26 mouse cellular contexts compared by ENCODE assay signal in genomic region chr17:32146718-32147117, GRCm38 (mm10). TPM values are rescaled to one million over a fixed set of nuclear protein-coding genes. Genes with fewer than 3 reads are reported as not detected.
A peak's percentile ranks its signal among the peaks of the same experiment; 100 is the strongest.
DNase-seq lines count a peak whose midpoint lies in the region; ATAC-seq lines count a peak whose summit lies in the region.
"Had no signal": no experiment of that assay in that cellular context is flagged by ENCODE, and none has a peak within 500 bp of the region (broad histone marks: within the 10 kb centered on the region; RNA-seq: fewer than 3 reads in every experiment).

No protein-coding gene starts in this region.

- peak; percentile 33; the same call in 1 of the 2 replicates for ATAC-seq in forebrain, embryonic 12.5 days (ENCODE audit: low FRiP score)
- no peak for ATAC-seq in forebrain, embryonic 15.5 days (replicated peaks)
- ATAC-seq in hindbrain, embryonic 15.5 days (ENCODE audit: low FRiP score, low read depth): peak; percentile 33; the same call in 1 of the 2 replicates
- ATAC-seq: CD4-positive, CD25-positive, alpha-beta regulatory T cell, adult 4 months had no signal

- no peak overlapping the region for H3K27ac ChIP-seq in forebrain, embryonic 12.5 days
- no peak overlapping the region for H3K27ac ChIP-seq in forebrain, embryonic 15.5 days (replicated peaks)
- no peak overlapping the region for H3K27ac ChIP-seq in hindbrain, embryonic 15.5 days (replicated peaks)
- no peak overlapping the region for H3K27ac ChIP-seq in hindbrain, embryonic 10.5 days
- H3K27ac ChIP-seq: forebrain, embryonic 10.5 days; heart, adult 2 months; kidney, postnatal 0 days; macrophage; stomach, embryonic 15.5 days had no signal

- no peaks in the 10 kb centered on the region for H3K27me3 ChIP-seq in forebrain, embryonic 12.5 days
- H3K27me3 ChIP-seq in forebrain, embryonic 15.5 days: no peaks in the 10 kb centered on the region
- no peaks in the 10 kb centered on the region for H3K27me3 ChIP-seq in hindbrain, embryonic 15.5 days
- no peaks in the 10 kb centered on the region for H3K27me3 ChIP-seq in hindbrain, embryonic 10.5 days (ENCODE audit: insufficient read depth, poor library complexity, severe bottlenecking)
- H3K27me3 ChIP-seq: stomach, embryonic 15.5 days had no signal

- H3K36me3 ChIP-seq in forebrain, embryonic 12.5 days (replicated peaks): peaks cover 88% of the 10 kb centered on the region
- H3K36me3 ChIP-seq in forebrain, embryonic 15.5 days: no peaks in the 10 kb centered on the region; the same call in 1 of the 2 replicates
- H3K36me3 ChIP-seq in hindbrain, embryonic 15.5 days: no peaks in the 10 kb centered on the region
- H3K36me3 ChIP-seq in hindbrain, embryonic 10.5 days: peaks cover 99% of the 10 kb centered on the region

- no peak for DNase-seq in hindbrain, embryonic 10.5 days (ENCODE audit: low spot score)
- peak; percentile 31 to 32 for DNase-seq in right cerebral cortex, adult 2 months (ENCODE audit: low spot score in 2 of 2)
- DNase-seq in right cerebral cortex, postnatal 14 days: no peak
- no peak for DNase-seq in thymus, postnatal 25 days
- DNase-seq in gastrocnemius, postnatal 4 days (ENCODE audit: low spot score in 2 of 2): no peak
- DNase-seq: adrenal gland, postnatal 14 days; cerebellum, adult 11 months; cerebellum, postnatal 14 days; gastrocnemius, postnatal 10 days; heart, adult 2 months; kidney, adult 2 months; thymus, adult 2 months had no signal

- WGBS in forebrain, embryonic 12.5 days: 88% methylated on average over 8 of the region's 8 CpGs
- WGBS in forebrain, embryonic 15.5 days: 81% methylated on average over 8 of the region's 8 CpGs
- 77% methylated on average over 8 of the region's 8 CpGs for WGBS in hindbrain, embryonic 15.5 days
- WGBS in hindbrain, embryonic 10.5 days: 94% methylated on average over 8 of the region's 8 CpGs

- no peak overlapping the region for H3K4me3 ChIP-seq in forebrain, embryonic 12.5 days (replicated peaks)
- H3K4me3 ChIP-seq in forebrain, embryonic 15.5 days: no peak overlapping the region
- no peak overlapping the region for H3K4me3 ChIP-seq in hindbrain, embryonic 15.5 days
- no peak overlapping the region for H3K4me3 ChIP-seq in hindbrain, embryonic 10.5 days
- H3K4me3 ChIP-seq: forebrain, embryonic 10.5 days; heart, adult 2 months; stomach, embryonic 15.5 days had no signal

- H3K9me3 ChIP-seq in forebrain, embryonic 12.5 days: no peaks in the 10 kb centered on the region
- no peaks in the 10 kb centered on the region for H3K9me3 ChIP-seq in forebrain, embryonic 15.5 days
- no peaks in the 10 kb centered on the region for H3K9me3 ChIP-seq in hindbrain, embryonic 15.5 days
- no peaks in the 10 kb centered on the region for H3K9me3 ChIP-seq in hindbrain, embryonic 10.5 days
- H3K9me3 ChIP-seq: forebrain, embryonic 10.5 days; stomach, embryonic 15.5 days had no signal

- no peak overlapping the region for H3K4me2 ChIP-seq in forebrain, embryonic 12.5 days
- H3K4me2 ChIP-seq in forebrain, embryonic 15.5 days (replicated peaks): no peak overlapping the region
- no peak overlapping the region for H3K4me2 ChIP-seq in hindbrain, embryonic 15.5 days
- H3K4me2 ChIP-seq: midbrain, embryonic 11.5 days; stomach, embryonic 15.5 days had no signal

- H3K4me1 ChIP-seq in forebrain, embryonic 12.5 days: peaks cover 4% of the 10 kb centered on the region; the same call in 1 of the 2 replicates
- peaks cover 10% of the 10 kb centered on the region for H3K4me1 ChIP-seq in forebrain, embryonic 15.5 days
- H3K4me1 ChIP-seq in hindbrain, embryonic 15.5 days (replicated peaks): peaks cover 6% of the 10 kb centered on the region
- peaks cover 5% of the 10 kb centered on the region for H3K4me1 ChIP-seq in hindbrain, embryonic 10.5 days (replicated peaks)

- no peak overlapping the region for H3K9ac ChIP-seq in forebrain, embryonic 12.5 days
- H3K9ac ChIP-seq in forebrain, embryonic 15.5 days (replicated peaks): no peak overlapping the region
- no peak overlapping the region for H3K9ac ChIP-seq in hindbrain, embryonic 15.5 days
- H3K9ac ChIP-seq: stomach, embryonic 15.5 days had no signal

RNA-seq across cellular contexts. Expression of gene Notch3, which starts 19.9 kb away (rescaled TPM):
- 21.4 and 24.4 TPM in 2 replicates for polyA plus RNA-seq in forebrain, embryonic 12.5 days (2016; fragmentation: Nextera tagmentation; extraction: Ambion mirVana)
- polyA plus RNA-seq in forebrain, embryonic 15.5 days (2015; fragmentation: Nextera tagmentation; extraction: Ambion mirVana): 5.6 and 5.8 TPM in 2 replicates
- polyA plus RNA-seq in hindbrain, embryonic 15.5 days (2015; fragmentation: Nextera tagmentation; extraction: Ambion mirVana): 8.2 and 10.5 TPM in 2 replicates
- polyA plus RNA-seq in hindbrain, embryonic 10.5 days (2016; fragmentation: Nextera tagmentation; extraction: Ambion mirVana): 22.9 and 26.0 TPM in 2 replicates
- total RNA-seq in gastrocnemius, postnatal 4 days (2021): 10 to 100 TPM; 68.4 to 68.9 TPM
- total RNA-seq: monocyte, adult 5-6 weeks had no signal
- polyA plus RNA-seq: macrophage had no signal

RNA-seq across cellular contexts. Expression of gene Ephx3, which starts 42.6 kb away (rescaled TPM):
- 0.15 TPM in 1 of 2 replicates, not detected in the other for polyA plus RNA-seq in forebrain, embryonic 12.5 days (2016; fragmentation: Nextera tagmentation; extraction: Ambion mirVana)
- polyA plus RNA-seq in forebrain, embryonic 15.5 days (2015; fragmentation: Nextera tagmentation; extraction: Ambion mirVana): 0.17 and 0.20 TPM in 2 replicates
- 0.19 and 0.39 TPM in 2 replicates for polyA plus RNA-seq in hindbrain, embryonic 15.5 days (2015; fragmentation: Nextera tagmentation; extraction: Ambion mirVana)
- 0.21 and 0.24 TPM in 2 replicates for polyA plus RNA-seq in hindbrain, embryonic 10.5 days (2016; fragmentation: Nextera tagmentation; extraction: Ambion mirVana)
- under 1 TPM; 0.17 to 0.31 TPM for total RNA-seq in gastrocnemius, postnatal 4 days (2021)
- total RNA-seq: monocyte, adult 5-6 weeks had no signal
- polyA plus RNA-seq: embryonic facial prominence, embryonic 11.5 days; intestine, embryonic 14.5 days; limb, embryonic 11.5 days; liver, embryonic 16.5 days; macrophage had no signal

Comparison
In these comparisons a context has a peak if more than half of its experiments do, and no peak if none do; other contexts are left out.
1. DNase-seq: peak in right cerebral cortex, adult 2 months (2 of 2); none in hindbrain, embryonic 10.5 days (single experiment), right cerebral cortex, postnatal 14 days (single experiment), thymus, postnatal 25 days (single experiment) and gastrocnemius, postnatal 4 days (0 of 2).